Mouse (Mus musculus): ENCODE data around the gene Snx18. TPM values are rescaled to one million over a fixed set of nuclear protein-coding genes. Genes with fewer than 3 reads are reported as not detected.
A peak's percentile ranks its signal among the peaks of the same experiment; 100 is the strongest.

Gene Snx18
- polyA plus RNA-seq, 1 experiment from 2014 or later: 20.1 TPM

GRCm38 (mm10) chr13:113542374-113542773 lies 76.0 kb downstream of the Snx18 start:
- H3K9ac ChIP-seq (ENCODE audit: low read length): no peak overlapping the region
- no peak overlapping the region for H3K4me3 ChIP-seq (ENCODE audit: low read depth, low read length)
- WGBS: 95% methylated on average over 6 of the region's 6 CpGs
- H3K4me2 ChIP-seq: no peak overlapping the region
- ATAC-seq (ENCODE audit: low FRiP score) (no peak), DNase-seq (ENCODE audit: low spot score, missing footprints) (peak; percentile 41)
- H3K27me3 ChIP-seq (ENCODE audit: control insufficient read depth, insufficient read depth, low read length): no peaks in the 10 kb centered on the region
- H3K4me1 ChIP-seq (ENCODE audit: control insufficient read depth, insufficient read depth, low read length): no peaks in the 10 kb centered on the region
- no peaks in the 10 kb centered on the region for H3K36me3 ChIP-seq (ENCODE audit: control insufficient read depth, insufficient read depth, low read length)
- H3K9me3 ChIP-seq (ENCODE audit: control insufficient read depth, low read length): no peaks in the 10 kb centered on the region
- H3K27ac ChIP-seq (ENCODE audit: low read depth, low read length): no peak overlapping the region

Other genes with a start within 250 kb of the Snx18 start
- gene Hspb3, start 45.1 kb upstream of the Snx18 start, polyA plus RNA-seq (2014; fragmentation: Nextera tagmentation; extraction: Ambion mirVana): not detected in 2 replicates
- 13.6 and 15.8 TPM in 2 replicates for gene Arl15, start 175.9 kb upstream of the Snx18 start, polyA plus RNA-seq (2014; fragmentation: Nextera tagmentation; extraction: Ambion mirVana)

All from midbrain, embryonic 11.5 days (tissue).